Mouse (Mus musculus) embryonic facial prominence, embryonic 10.5 days (tissue): ENCODE measurements around the gene Tmem108. TPM values are rescaled to one million over a fixed set of nuclear protein-coding genes. Genes with fewer than 3 reads are reported as not detected.
"Not testable (repeated sequence)": the region's sequence is repeated elsewhere in the genome, so short reads cannot be mapped to it uniquely, and the experiment has no call there.

ENCODE experiments used
- DNase-seq: peaks from one replicate; pipeline ENCODE4 v3.0.0-alpha.2; 2017; ENCODE audit warnings: low spot score
- H3K27ac ChIP-seq: fragments of 300-500 bp; sonication (generic); replicated peaks from 2 replicates; pipeline ENCODE4 v1.5.1; 2016; ENCODE audit warnings: mild to moderate bottlenecking
- H3K27me3 ChIP-seq: fragments of 300-500 bp; sonication (generic); replicated peaks from 2 replicates; pipeline ENCODE4 v1.6.1; 2016; ENCODE audit warnings: low read depth, mild to moderate bottlenecking; ENCODE audit not compliant: poor library complexity, severe bottlenecking
- H3K36me3 ChIP-seq: fragments of 300-500 bp; sonication (generic); replicated peaks from 2 replicates; pipeline ENCODE4 v1.6.1; 2016; ENCODE audit warnings: mild to moderate bottlenecking, moderate library complexity
- H3K4me1 ChIP-seq: fragments of 300-500 bp; sonication (generic); 2 replicates; pipeline ENCODE4 v1.6.1; 2016
- H3K4me3 ChIP-seq: fragments of 300-500 bp; sonication (generic); 2 replicates; pipeline ENCODE4 v1.5.1; 2016; ENCODE audit warnings: mild to moderate bottlenecking, moderate library complexity
- H3K9me3 ChIP-seq: fragments of 300-500 bp; sonication (generic); 2 replicates; pipeline ENCODE4 v1.6.1; 2016; ENCODE audit warnings: mild to moderate bottlenecking
- WGBS: fragments of 180-500 bp; shearing (Covaris S2); methylation state at CpG from one replicate; pipeline ENCODE4 v1.1.7; 2016; 5-methylcytosine and 5-hydroxymethylcytosine counted together
- polyA plus RNA-seq: library from polyadenylated mRNA; unstranded; fragments of >200 nt; fragmentation: Nextera tagmentation; extraction: Ambion mirVana; gene quantifications from 2 replicates; pipeline ENCODE4 v1.2.1, GENCODE M21; 2016

The Tmem108 gene
- polyA plus RNA-seq, 1 experiment from 2014 or later: 22.1 TPM

- H3K4me3 ChIP-seq, H3K4me1 ChIP-seq, DNase-seq, H3K36me3 ChIP-seq, H3K9me3 ChIP-seq, H3K27me3 ChIP-seq, H3K27ac ChIP-seq: not testable (repeated sequence)
- 93% methylated on average over 8 of the region's 8 CpGs for WGBS
These were observed 91.0 kb downstream of the Tmem108 start for GRCm38 (mm10) chr9:103670592-103671113.

GRCm38 (mm10) chr9:103668830-103669229, 92.8 kb downstream of the Tmem108 start:
- no peaks in the 10 kb centered on the region for H3K36me3 ChIP-seq
- DNase-seq: no peak
- whole genome bisulfite sequencing: 88% methylated on average over 6 of the region's 6 CpGs

GRCm38 (mm10) chr9:103665817-103666216, 95.8 kb downstream of the Tmem108 start:
- Histone ChIP-seq H3K27ac (no peak overlapping the region), H3K4me1 (no peaks in the 10 kb centered on the region), H3K36me3 (no peaks in the 10 kb centered on the region), H3K4me3 (no peak overlapping the region), H3K9me3 (no peaks in the 10 kb centered on the region), H3K27me3 (no peaks in the 10 kb centered on the region)
- no peak for DNase-seq
- WGBS: 89% methylated on average over 6 of the region's 6 CpGs

More at GRCm38 (mm10) chr9:103668830-103669229, 92.8 kb downstream of the Tmem108 start:
- Histone ChIP-seq H3K4me1 (no peaks in the 10 kb centered on the region), H3K4me3 (no peak overlapping the region), H3K27ac (no peak overlapping the region), H3K27me3 (no peaks in the 10 kb centered on the region), H3K9me3 (peaks cover 3% of the 10 kb centered on the region; the same call in 1 of the 2 replicates)

GRCm38 (mm10) chr9:103664151-103664550, 97.5 kb downstream of the Tmem108 start:
- H3K27ac ChIP-seq: no peak overlapping the region
- WGBS: 85% methylated on average over 11 of the region's 11 CpGs
- DNase-seq: no peak
- H3K9me3 ChIP-seq: no peaks in the 10 kb centered on the region
- H3K4me3 ChIP-seq: no peak overlapping the region
- no peaks in the 10 kb centered on the region for H3K36me3 ChIP-seq
- 0 out of 2 replicates have a peak, but pooled peaks cover 2% of the 10 kb centered on the region for H3K27me3 ChIP-seq
- no peaks in the 10 kb centered on the region for H3K4me1 ChIP-seq

GRCm38 (mm10) chr9:103661873-103662272, 99.8 kb downstream of the Tmem108 start:
- no peak for DNase-seq

GRCm38 (mm10) chr9:103657981-103658380, 103.7 kb downstream of the Tmem108 start:
- 0 out of 2 replicates have a peak, but pooled peaks cover 7% of the 10 kb centered on the region for H3K27me3 ChIP-seq
- H3K4me3 ChIP-seq: no peak overlapping the region
- H3K27ac ChIP-seq: 0 out of 2 replicates have a peak overlapping the region, but pooled peaks have one; percentile 57
- 78% methylated on average over 5 of the region's 5 CpGs for WGBS
- H3K9me3 ChIP-seq: no peaks in the 10 kb centered on the region
- DNase-seq: no peak
- H3K36me3 ChIP-seq: no peaks in the 10 kb centered on the region
- peaks cover 54% of the 10 kb centered on the region for H3K4me1 ChIP-seq

More at GRCm38 (mm10) chr9:103661873-103662272, 99.8 kb downstream of the Tmem108 start:
- Histone ChIP-seq H3K4me1 (peaks cover 16% of the 10 kb centered on the region), H3K27me3 (0 out of 2 replicates have a peak, but pooled peaks cover 7% of the 10 kb centered on the region), H3K36me3 (no peaks in the 10 kb centered on the region), H3K27ac (no peak overlapping the region), H3K4me3 (no peak overlapping the region), H3K9me3 (no peaks in the 10 kb centered on the region)
- 72% methylated on average over 1 of the region's 1 CpGs for WGBS

GRCm38 (mm10) chr9:103657183-103657975, 104.3 kb downstream of the Tmem108 start:
- 39% methylated on average over 13 of the region's 13 CpGs for WGBS

GRCm38 (mm10) chr9:103653995-103654587, 107.5 kb downstream of the Tmem108 start:
- 14% methylated on average over 10 of the region's 10 CpGs for WGBS
- peak overlapping the region; percentile 75 for H3K27ac ChIP-seq
- DNase-seq: peak; percentile 82

More at GRCm38 (mm10) chr9:103657183-103657975, 104.3 kb downstream of the Tmem108 start:
- H3K27me3 ChIP-seq: 0 out of 2 replicates have a peak, but pooled peaks cover 7% of the 10 kb centered on the region
- no peak overlapping the region for H3K4me3 ChIP-seq
- peaks cover 60% of the 10 kb centered on the region for H3K4me1 ChIP-seq
- no peaks in the 10 kb centered on the region for H3K9me3 ChIP-seq
- peak; percentile 39 for DNase-seq
- peak overlapping the region; percentile 59 for H3K27ac ChIP-seq
- H3K36me3 ChIP-seq: no peaks in the 10 kb centered on the region

GRCm38 (mm10) chr9:103652127-103652882, 109.3 kb downstream of the Tmem108 start:
- Histone ChIP-seq H3K4me1 (peaks cover 61% of the 10 kb centered on the region), H3K36me3 (no peaks in the 10 kb centered on the region), H3K27me3 (no peaks in the 10 kb centered on the region), H3K4me3 (no peak overlapping the region), H3K27ac (peak overlapping the region; percentile 35), H3K9me3 (no peaks in the 10 kb centered on the region)
- DNase-seq: no peak
- WGBS: 67% methylated on average over 8 of the region's 8 CpGs

More at GRCm38 (mm10) chr9:103653995-103654587, 107.5 kb downstream of the Tmem108 start:
- H3K27me3 ChIP-seq: 0 out of 2 replicates have a peak, but pooled peaks cover 4% of the 10 kb centered on the region
- H3K4me3 ChIP-seq: peak overlapping the region; percentile 31
- H3K36me3 ChIP-seq: no peaks in the 10 kb centered on the region
- H3K4me1 ChIP-seq: peaks cover 70% of the 10 kb centered on the region
- no peaks in the 10 kb centered on the region for H3K9me3 ChIP-seq

GRCm38 (mm10) chr9:103646605-103647004, 115.0 kb downstream of the Tmem108 start:
- no peak overlapping the region for H3K4me3 ChIP-seq
- H3K4me1 ChIP-seq: peaks cover 14% of the 10 kb centered on the region
- no peaks in the 10 kb centered on the region for H3K27me3 ChIP-seq
- DNase-seq: no peak
- H3K27ac ChIP-seq: no peak overlapping the region
- whole genome bisulfite sequencing: 82% methylated on average over 2 of the region's 2 CpGs
- H3K9me3 ChIP-seq: no peaks in the 10 kb centered on the region
- no peaks in the 10 kb centered on the region for H3K36me3 ChIP-seq

- peaks cover 19% of the 10 kb centered on the region for H3K4me1 ChIP-seq
- H3K9me3 ChIP-seq: no peaks in the 10 kb centered on the region
- H3K4me3 ChIP-seq: no peak overlapping the region
- H3K36me3 ChIP-seq: no peaks in the 10 kb centered on the region
- H3K27me3 ChIP-seq: no peaks in the 10 kb centered on the region
- H3K27ac ChIP-seq: no peak overlapping the region
- DNase-seq: no peak
- WGBS: 94% methylated on average over 7 of the region's 7 CpGs
These were observed 115.9 kb downstream of the Tmem108 start for GRCm38 (mm10) chr9:103645724-103646123.

GRCm38 (mm10) chr9:103642300-103642699, 119.3 kb downstream of the Tmem108 start:
- no peaks in the 10 kb centered on the region for H3K36me3 ChIP-seq
- peaks cover 19% of the 10 kb centered on the region for H3K4me1 ChIP-seq
- H3K27ac ChIP-seq: no peak overlapping the region
- H3K9me3 ChIP-seq: no peaks in the 10 kb centered on the region
- no peak for DNase-seq
- no peaks in the 10 kb centered on the region for H3K27me3 ChIP-seq
- WGBS: 87% methylated on average over 10 of the region's 10 CpGs
- no peak overlapping the region for H3K4me3 ChIP-seq
